Mouse (Mus musculus) adipose tissue, adult 10 weeks (tissue): ENCODE measurements around the gene Gm2035. TPM values are rescaled to one million over a fixed set of nuclear protein-coding genes. Genes with fewer than 3 reads are reported as not detected.

Experiments used
- polyA plus RNA-seq: library from polyadenylated mRNA; stranded (reverse); fragments of 350-450 nt; fragmentation: Illumina TruSeq; extraction: RNeasy Lipid Tissue Mini Kit (QIAGEN cat#74804); gene quantifications from one replicate; pipeline ENCODE4 v1.2.3, GENCODE M21; 2014; ENCODE audit warnings: low read depth, low replicate concordance

Gene Gm2035
- polyA plus RNA-seq: not detected

GRCm38 (mm10) chr12:87919721-87920120, at the start of gene Gm2035:
Gene Gm2035 (minus strand): TSS chr12:87919857.

GRCm38 (mm10) chr12:87953780-87954179, 34.1 kb upstream of the Gm2035 start, which contains the start of gene Gm2042:
Gene Gm2042 (plus strand): TSS chr12:87954080.

GRCm38 (mm10) chr12:87895070-87895469, 24.6 kb downstream of the Gm2035 start, which contains the start of gene Gm2022:
Gene Gm2022 (plus strand): TSS chr12:87895370.

GRCm38 (mm10) chr12:87873772-87874171, 45.9 kb downstream of the Gm2035 start, which contains the start of gene Gm2016:
Gene Gm2016 (plus strand): TSS chr12:87874072.

Other genes starting within 250 kb of the Gm2035 start
- not detected for gene Gm21319, start 144.1 kb downstream of the Gm2035 start, polyA plus RNA-seq
- gene Gm21936, start 124.3 kb downstream of the Gm2035 start, polyA plus RNA-seq: not detected
- gene BB287469, start 103.3 kb downstream of the Gm2035 start, polyA plus RNA-seq: not detected
- not detected for gene Gm2001, start 77.5 kb downstream of the Gm2035 start, polyA plus RNA-seq
- not detected for gene Gm2016, start 45.8 kb downstream of the Gm2035 start, polyA plus RNA-seq
- not detected for gene Gm2022, start 24.5 kb downstream of the Gm2035 start, polyA plus RNA-seq
- gene Gm2042, start 34.2 kb upstream of the Gm2035 start, polyA plus RNA-seq: not detected
- not detected for gene Gm2075, start 92.0 kb upstream of the Gm2035 start, polyA plus RNA-seq
- gene Gm6803, start 98.9 kb upstream of the Gm2035 start, polyA plus RNA-seq: not detected
- gene Gm2056, start 107.1 kb upstream of the Gm2035 start, polyA plus RNA-seq: not detected
- not detected for gene Gm16368, start 163.8 kb upstream of the Gm2035 start, polyA plus RNA-seq